Mouse (Mus musculus) erythroblast, adult 5-6 weeks (primary cell): ENCODE measurements around the gene Qk. TPM values are rescaled to one million over a fixed set of nuclear protein-coding genes. Genes with fewer than 3 reads are reported as not detected.

Source experiments
- ATAC-seq: replicated peaks from 2 replicates; pipeline ENCODE4 v1.8.0; 2016; ENCODE audit warnings: moderate number of reproducible peaks, mild to moderate bottlenecking, moderate TSS enrichment, inconsistent platforms; ENCODE audit not compliant: poor library complexity, low FRiP score, severe bottlenecking
- total RNA-seq, 2 experiments: library from RNA; stranded (forward) in 1 of 2; stranded (reverse) in 1 of 2; fragments of 150-400 nt in 1 of 2; fragments of 200-764, 138-1000 nt in 1 of 2; gene quantifications; 2 replicates each; pipeline versions ENCODE4 v1.2.3 to v1.2.4; 2015 to 2017; ENCODE audit warnings: low replicate concordance in 2 of 2

Qk gene
- total RNA-seq, 2 experiments from 2014 or later: 30.2 to 45.5 TPM

GRCm38 (mm10) chr17:10328544-10329100 is 9.0 kb upstream of the Qk start:
- no peak for ATAC-seq

GRCm38 (mm10) chr17:10327584-10328210 is 8.0 kb upstream of the Qk start:
- ATAC-seq: no peak

- no peak for ATAC-seq
These were observed 7.0 kb upstream of the Qk start for GRCm38 (mm10) chr17:10326596-10327045.

- no peak for ATAC-seq
These were observed 6.3 kb upstream of the Qk start for GRCm38 (mm10) chr17:10325921-10326320.

- no peak for ATAC-seq
These were observed 2.1 kb upstream of the Qk start for GRCm38 (mm10) chr17:10321754-10322153.

- ATAC-seq: no peak
These were observed 1.4 kb upstream of the Qk start for GRCm38 (mm10) chr17:10321092-10321491.

GRCm38 (mm10) chr17:10320456-10320790 is 769 bp upstream of the Qk start:
- no peak for ATAC-seq

- ATAC-seq: peak; percentile 11; the same call in 1 of the 2 replicates
These were observed 296 bp downstream of the Qk start for GRCm38 (mm10) chr17:10319431-10319684.

- peak; percentile 76 for ATAC-seq
These were observed 858 bp downstream of the Qk start for GRCm38 (mm10) chr17:10318561-10319430.

- peak; percentile 68 for ATAC-seq
These were observed 1.6 kb downstream of the Qk start for GRCm38 (mm10) chr17:10317981-10318551.

- 0 out of 2 replicates have a peak, but pooled peaks have one; percentile 48 for ATAC-seq
These were observed 2.5 kb downstream of the Qk start for GRCm38 (mm10) chr17:10317186-10317585.

- no peak for ATAC-seq
These were observed 3.2 kb downstream of the Qk start for GRCm38 (mm10) chr17:10316446-10316845.

- no peak for ATAC-seq
These were observed 9.6 kb downstream of the Qk start for GRCm38 (mm10) chr17:10310046-10310445.

GRCm38 (mm10) chr17:10309135-10309623 is 10.5 kb downstream of the Qk start:
- no peak for ATAC-seq

GRCm38 (mm10) chr17:10306424-10306823 is 13.2 kb downstream of the Qk start:
- ATAC-seq: no peak

GRCm38 (mm10) chr17:10304001-10304400 is 15.7 kb downstream of the Qk start:
- ATAC-seq: no peak

- ATAC-seq: no peak
These were observed 18.5 kb downstream of the Qk start for GRCm38 (mm10) chr17:10300968-10301795.

- no peak for ATAC-seq
These were observed 20.3 kb downstream of the Qk start for GRCm38 (mm10) chr17:10299396-10299795.

- ATAC-seq: no peak
These were observed 27.1 kb downstream of the Qk start for GRCm38 (mm10) chr17:10292520-10292919.

- ATAC-seq: no peak
These were observed 34.9 kb downstream of the Qk start for GRCm38 (mm10) chr17:10284772-10285171.
